Mouse (Mus musculus) cerebellum, adult 2 months (tissue): ENCODE measurements around the gene D030056L22Rik.

Experiments used
- CTCF ChIP-seq: fragments of 200-500 bp; IDR thresholded peaks from 2 replicates; pipeline ENCODE4 v1.5.1; 2011; ENCODE audit warnings: low read depth, mild to moderate bottlenecking, control low read depth, low read length, moderate library complexity, borderline replicate concordance; ENCODE audit not compliant: insufficient read depth
- POLR2A ChIP-seq: fragments of 200-500 bp; IDR thresholded peaks from 2 replicates; pipeline ENCODE4 v1.6.1; 2011; ENCODE audit warnings: low read length, control low read depth, borderline replicate concordance; ENCODE audit not compliant: insufficient read depth

GRCm38 (mm10) chr19:18672498-18672897, 40.5 kb upstream of the D030056L22Rik start:
- no peak for TF ChIP-seq POLR2A
- no peak for TF ChIP-seq CTCF
